Mouse (Mus musculus): ENCODE measurements around the gene Batf2.

Batf2 gene

GRCm38 (mm10) chr19:6140678-6141393 is at the start of gene Batf2:
Batf2 (plus strand) TSS chr19:6140983.
- DNase-seq (ENCODE audit: low read depth in 1 of 2, low spot score in 2 of 2), result peak; percentile 75 to 87

GRCm38 (mm10) chr19:6094119-6094518 is 46.7 kb upstream of the Batf2 start, which contains the start of gene AC131692.1:
AC131692.1 (plus strand) TSS chr19:6094419.
- no peak for DNase-seq (ENCODE audit: low read depth in 1 of 2, low spot score in 2 of 2)

GRCm38 (mm10) chr19:6097847-6098246 is 42.9 kb upstream of the Batf2 start:
- DNase-seq (ENCODE audit: low read depth in 1 of 2, low spot score in 2 of 2), result no peak

- no peak for DNase-seq (ENCODE audit: low read depth in 1 of 2, low spot score in 2 of 2)
Observed at GRCm38 (mm10) chr19:6101186-6101585, 39.6 kb upstream of the Batf2 start.

GRCm38 (mm10) chr19:6102169-6102853 is 38.5 kb upstream of the Batf2 start:
- no peak for DNase-seq (ENCODE audit: low read depth in 1 of 2, low spot score in 2 of 2)

- no peak for DNase-seq (ENCODE audit: low read depth in 1 of 2, low spot score in 2 of 2)
Observed at GRCm38 (mm10) chr19:6104476-6104875, 36.3 kb upstream of the Batf2 start.

DNA sequence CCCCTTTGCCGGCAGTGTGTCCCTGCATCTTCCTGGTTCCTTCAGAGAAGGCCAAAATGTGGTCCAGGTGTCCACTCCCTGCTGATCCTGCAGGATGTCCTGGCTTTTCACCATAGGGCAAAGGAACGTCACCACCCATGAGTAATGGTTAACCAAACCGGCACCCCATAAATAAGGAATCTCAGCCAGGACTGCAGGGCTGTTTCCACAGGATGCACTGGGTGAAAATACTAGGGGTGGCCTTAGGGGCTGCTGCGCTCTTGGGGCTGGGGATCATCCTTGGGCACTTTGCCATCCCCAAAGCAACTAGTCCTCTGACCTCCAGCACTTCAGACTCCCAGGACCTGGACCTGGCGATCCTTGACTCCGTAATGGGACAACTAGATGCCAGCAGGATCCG is 35.2 kb upstream of the Batf2 start, which contains the start of gene Naaladl1:
Gene Naaladl1 (plus strand): TSS at position 197 of the 400 bp plus-strand sequence.
- DNase-seq (ENCODE audit: low read depth in 1 of 2, low spot score in 2 of 2), result no peak

DNA sequence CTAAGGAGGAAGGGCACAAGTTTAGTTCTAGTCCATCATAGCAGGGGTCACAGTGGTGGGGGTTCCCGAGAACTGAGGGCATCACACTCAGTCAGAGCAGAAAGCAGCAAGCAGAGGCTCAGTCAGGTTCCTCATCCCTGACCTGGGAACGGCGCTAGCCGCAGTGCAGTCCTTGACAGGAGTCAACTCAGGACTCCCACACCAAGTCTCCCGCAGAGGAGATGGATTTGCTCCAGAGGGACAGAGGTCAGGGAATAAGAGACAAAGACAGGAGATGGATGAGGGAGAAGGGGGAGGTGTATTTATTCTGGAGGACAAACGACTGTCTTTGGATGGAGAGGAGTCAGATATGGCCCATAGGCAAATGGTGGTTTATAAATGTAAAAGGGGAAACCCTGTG is 27.7 kb upstream of the Batf2 start:
- no peak for DNase-seq (ENCODE audit: low read depth in 1 of 2, low spot score in 2 of 2)

GRCm38 (mm10) chr19:6116113-6116850 is 24.5 kb upstream of the Batf2 start:
- no peak for DNase-seq (ENCODE audit: low read depth in 1 of 2, low spot score in 2 of 2)

DNA sequence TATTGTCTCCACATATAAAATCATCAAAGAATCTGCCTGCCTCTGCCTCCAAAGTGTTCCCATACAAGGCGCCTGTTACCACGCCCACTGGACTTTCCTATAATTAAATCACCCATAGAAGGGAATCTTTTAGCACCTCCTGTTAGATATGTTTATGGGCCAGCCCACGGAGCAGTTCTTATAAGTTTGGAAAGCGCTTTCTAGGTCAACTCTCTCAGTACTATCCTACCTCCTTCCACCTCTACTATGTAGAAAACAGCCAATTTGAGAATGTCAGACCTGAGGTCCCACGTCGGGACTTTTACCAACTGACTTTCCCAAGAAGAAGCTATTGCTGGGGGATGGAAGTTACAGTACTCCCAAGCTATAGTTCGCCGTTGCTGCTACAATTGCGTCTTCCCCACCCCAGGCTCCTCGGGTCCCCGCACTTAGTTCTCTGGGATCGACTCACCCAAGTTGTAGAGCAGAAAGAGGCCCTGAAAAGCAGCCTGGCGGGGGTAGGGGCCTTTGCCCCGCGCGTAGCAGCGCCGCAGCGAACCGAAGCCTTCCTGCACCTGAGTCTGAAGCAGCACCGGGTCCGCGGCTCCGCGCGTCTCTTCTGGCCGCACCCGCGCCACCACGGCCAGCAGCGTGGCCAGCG is 23.3 kb upstream of the Batf2 start:
- DNase-seq (ENCODE audit: low read depth in 1 of 2, low spot score in 2 of 2), result no peak

DNA sequence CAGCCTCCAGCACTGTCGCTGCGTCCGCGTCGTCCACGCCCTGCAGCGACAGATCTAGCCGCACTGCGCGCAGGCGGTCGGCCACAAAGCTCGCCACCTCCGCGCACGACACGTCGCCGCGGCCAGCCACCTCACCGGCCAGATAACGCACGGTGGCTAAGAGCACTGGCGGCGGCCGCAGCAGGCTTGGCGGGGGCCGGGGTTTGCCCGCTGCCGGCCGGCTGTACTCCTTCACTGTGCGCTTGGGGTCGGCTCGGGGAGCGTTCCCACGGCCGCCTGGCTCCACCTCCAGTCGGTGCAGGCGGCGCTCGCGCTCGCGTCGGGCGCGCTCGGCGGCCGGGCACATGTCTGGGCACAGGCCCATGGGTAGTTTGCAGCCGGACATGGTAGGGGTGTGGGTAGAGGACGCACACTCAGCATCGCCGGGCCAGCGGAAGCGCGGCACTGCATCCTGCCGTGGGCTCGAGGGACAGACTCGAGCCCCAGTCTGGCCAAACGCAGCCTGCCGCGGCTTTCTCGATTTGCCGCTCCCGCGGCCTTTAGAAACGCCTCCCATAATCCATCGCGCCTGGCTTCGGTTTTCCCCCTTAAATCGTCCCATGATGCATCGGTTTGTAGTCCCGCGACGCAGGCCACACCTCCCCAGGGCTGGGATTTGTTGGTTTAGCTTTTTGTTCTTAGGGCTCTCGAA is 22.7 kb upstream of the Batf2 start, which contains the start of gene Sac3d1:
Gene Sac3d1 (minus strand): TSS at position 665 of the 691 bp plus-strand sequence.
- DNase-seq (ENCODE audit: low read depth in 1 of 2, low spot score in 2 of 2), result peak; percentile 53 to 70

- no peak for DNase-seq (ENCODE audit: low read depth in 1 of 2, low spot score in 2 of 2)
Observed at GRCm38 (mm10) chr19:6118677-6119185, 22.1 kb upstream of the Batf2 start.

DNA sequence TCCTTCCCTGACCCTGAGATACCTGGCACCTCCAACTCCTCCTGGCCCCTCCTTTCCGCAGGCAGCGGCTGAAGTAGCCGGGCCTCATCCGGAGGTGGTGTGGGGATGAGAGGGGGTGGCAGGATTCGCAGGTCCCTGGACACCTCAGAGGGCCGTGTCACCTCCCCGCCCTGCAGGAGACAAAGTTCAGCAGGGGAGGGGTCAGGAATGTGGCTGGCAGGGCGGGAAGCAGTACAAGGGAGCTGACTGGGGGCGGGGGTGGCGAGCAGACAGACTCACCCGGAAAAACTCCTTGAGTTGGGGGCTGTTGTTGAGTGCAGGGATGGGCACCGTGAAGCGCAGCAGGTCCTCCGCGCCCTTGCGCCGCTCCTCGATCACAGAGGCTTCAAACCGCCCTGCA is 19.0 kb upstream of the Batf2 start:
- DNase-seq (ENCODE audit: low read depth in 1 of 2, low spot score in 2 of 2), result no peak

DNA sequence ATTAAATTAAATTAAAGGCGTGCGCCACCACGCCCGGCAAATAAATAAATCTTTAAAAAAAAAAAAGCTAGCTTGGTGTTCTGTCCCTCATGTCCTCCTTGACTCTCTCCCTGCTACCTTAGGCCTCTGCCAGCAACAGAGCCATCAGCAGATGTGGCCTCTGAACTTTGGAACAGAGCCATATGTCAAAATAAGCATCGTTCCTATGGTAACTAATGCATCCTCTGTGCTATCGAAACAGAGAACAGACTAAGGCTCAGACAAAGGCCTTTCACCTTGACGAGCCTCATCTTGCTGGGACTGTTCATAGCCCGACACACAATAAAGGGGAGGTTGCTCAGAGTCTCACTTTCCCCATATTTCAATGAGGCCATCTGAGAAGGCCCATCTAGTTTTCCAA is 17.5 kb upstream of the Batf2 start:
- no peak for DNase-seq (ENCODE audit: low read depth in 1 of 2, low spot score in 2 of 2)

DNA sequence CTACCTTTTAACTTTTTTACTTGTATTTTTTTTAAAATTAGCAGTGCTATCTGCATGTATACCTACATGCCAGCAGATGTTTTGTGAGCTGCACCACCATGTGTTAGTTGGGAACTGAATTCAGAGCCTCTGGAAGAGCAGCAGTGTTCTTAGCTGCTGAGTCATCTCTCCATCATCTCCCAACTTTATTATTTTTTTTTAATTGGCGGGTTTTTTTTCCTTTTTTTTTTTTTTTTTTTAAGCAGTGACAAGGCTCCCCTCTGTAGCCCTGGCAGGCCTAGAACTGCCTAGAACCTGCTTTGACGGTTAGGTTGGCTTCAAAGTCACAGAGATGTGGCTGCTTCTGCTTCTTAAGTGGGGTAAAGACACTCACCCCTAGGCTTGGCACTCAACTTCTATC is 15.9 kb upstream of the Batf2 start:
- DNase-seq (ENCODE audit: low read depth in 1 of 2, low spot score in 2 of 2), result no peak

- DNase-seq (ENCODE audit: low read depth in 1 of 2, low spot score in 2 of 2), result peak; percentile 33 to 39
Observed at GRCm38 (mm10) chr19:6126289-6126688, 14.5 kb upstream of the Batf2 start.

DNA sequence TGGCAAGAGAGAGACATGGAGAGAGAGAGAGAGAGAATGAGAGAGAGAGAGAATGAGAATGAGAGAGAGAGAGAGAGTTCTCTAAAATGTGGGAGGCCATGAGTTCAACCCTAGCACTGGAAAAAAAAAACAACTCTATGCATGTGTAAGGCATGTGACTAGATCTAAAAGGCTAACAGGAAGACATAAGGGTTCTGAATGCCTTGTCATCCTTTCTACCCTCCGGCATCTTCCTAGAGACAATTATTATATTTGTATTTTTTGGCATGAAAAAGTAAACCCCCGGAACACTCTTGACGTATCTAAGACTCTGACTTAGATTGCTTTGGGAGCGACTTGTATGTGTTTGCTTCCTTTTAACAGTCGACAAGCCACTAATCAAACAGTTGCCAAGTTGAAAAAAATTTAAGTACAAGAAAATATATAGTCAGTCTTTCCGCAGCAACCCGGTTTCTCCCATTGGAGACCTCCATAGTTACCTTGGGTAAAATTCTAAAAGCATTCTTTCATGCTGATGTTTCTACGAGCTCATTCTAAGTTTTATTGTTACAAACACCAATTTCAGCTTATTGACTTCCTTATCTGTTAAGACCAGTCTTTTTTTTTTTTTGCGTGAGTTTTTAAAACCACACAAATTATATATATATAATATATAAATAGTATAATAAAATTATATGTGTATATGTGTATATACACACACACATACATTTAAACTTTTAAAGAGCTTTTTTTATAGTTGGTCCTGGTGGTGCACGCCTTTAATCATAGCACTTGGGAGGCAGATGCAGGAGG is 13.8 kb upstream of the Batf2 start:
- no peak for DNase-seq (ENCODE audit: low read depth in 1 of 2, low spot score in 2 of 2)

DNA sequence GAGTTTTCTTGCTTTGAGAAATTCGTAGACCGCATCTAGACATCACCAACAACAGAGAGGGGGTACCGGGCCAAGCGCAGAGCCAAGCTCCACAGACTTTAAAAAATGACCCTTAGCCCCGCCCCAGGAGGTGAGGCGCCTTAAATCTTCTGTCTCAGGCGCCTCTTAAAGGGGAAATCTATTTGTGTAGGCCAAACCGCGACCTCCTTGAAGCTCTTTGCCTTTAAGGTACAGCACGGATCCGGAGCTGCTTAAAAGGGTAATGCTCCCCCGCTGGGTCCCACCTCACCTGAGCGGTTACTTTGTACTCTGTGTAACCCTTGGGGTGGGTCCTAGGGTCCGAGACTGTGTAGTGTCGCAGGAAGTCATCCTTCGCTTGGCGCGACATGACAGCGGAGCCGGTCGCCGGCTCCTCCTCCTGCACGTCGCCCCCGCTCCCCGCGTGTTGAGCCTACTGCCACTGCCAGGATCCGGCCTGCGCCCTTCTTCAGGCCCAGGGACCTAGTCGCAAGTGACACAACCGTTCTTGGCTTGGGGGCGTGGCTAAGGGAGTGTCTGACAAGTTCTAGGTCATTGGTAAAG is 12.9 kb upstream of the Batf2 start, which contains the start of gene Snx15:
Gene Snx15 (minus strand): TSS at position 545 of the 582 bp plus-strand sequence.
- DNase-seq (ENCODE audit: low read depth in 1 of 2, low spot score in 2 of 2), result peak; percentile 89 to 92

All from monocyte, adult 2 months (primary cell).